Mouse (Mus musculus) stomach, embryonic 14.5 days (tissue): ENCODE results near the gene Cdk8. TPM values are rescaled to one million over a fixed set of nuclear protein-coding genes. Genes with fewer than 3 reads are reported as not detected.
A peak's percentile ranks its signal among the peaks of the same experiment; 100 is the strongest.

Experiments
- ATAC-seq: fragments of 200-750 bp; cut with Nextera tagmentation; 2 replicates; pipeline ENCODE4 v1.8.0; 2017; ENCODE audit warnings: low read depth, moderate TSS enrichment; ENCODE audit not compliant: insufficient number of reproducible peaks, insufficient read depth, low FRiP score
- H3K27ac ChIP-seq: fragments of 300-500 bp; sonication (generic); 2 replicates; pipeline ENCODE4 v1.5.1; 2014; ENCODE audit warnings: mild to moderate bottlenecking, low read length, moderate library complexity, mixed read lengths
- H3K27me3 ChIP-seq: fragments of 300-500 bp; sonication (generic); 2 replicates; pipeline ENCODE4 v1.6.1; 2014; ENCODE audit warnings: low read length, control low read depth, mixed read lengths; ENCODE audit not compliant: control insufficient read depth, insufficient read depth
- H3K36me3 ChIP-seq: fragments of 300-500 bp; sonication (generic); 2 replicates; pipeline ENCODE4 v1.6.1; 2014; ENCODE audit warnings: mild to moderate bottlenecking, control low read depth, low read length, moderate library complexity, mixed read lengths; ENCODE audit not compliant: control insufficient read depth, insufficient read depth
- H3K4me1 ChIP-seq: fragments of 300-500 bp; sonication (generic); 2 replicates; pipeline ENCODE4 v1.6.1; 2014; ENCODE audit warnings: low read length, control low read depth, mixed read lengths; ENCODE audit not compliant: control insufficient read depth, insufficient read depth
- H3K4me2 ChIP-seq: fragments of 300-500 bp; sonication (generic); replicated peaks from 2 replicates; pipeline ENCODE4 v1.6.1; 2014; ENCODE audit warnings: low read depth, low read length, control low read depth
- H3K4me3 ChIP-seq: fragments of 300-500 bp; sonication (generic); 2 replicates; pipeline ENCODE4 v1.5.1; 2014; ENCODE audit warnings: low read depth, low read length, control low read depth
- H3K9ac ChIP-seq: fragments of 300-500 bp; sonication (generic); replicated peaks from 2 replicates; pipeline ENCODE4 v1.6.1; 2014; ENCODE audit warnings: low read depth, mild to moderate bottlenecking, control low read depth, low read length, moderate library complexity, mixed read lengths
- H3K9me3 ChIP-seq: fragments of 300-500 bp; sonication (generic); 2 replicates; pipeline ENCODE4 v1.6.1; 2016; ENCODE audit warnings: low read depth, low read length, control low read depth; ENCODE audit not compliant: control insufficient read depth
- whole genome bisulfite sequencing: fragments of 180-500 bp; shearing (Covaris S2); extraction: QIAGEN DNeasy Blood & Tissue Kit; methylation state at CpG from one replicate; pipeline ENCODE4 v1.1.7; 2014; 5-methylcytosine and 5-hydroxymethylcytosine counted together
- polyA plus RNA-seq: library from polyadenylated mRNA; unstranded; fragments of >200 nt; fragmentation: Nextera tagmentation; extraction: Ambion mirVana; gene quantifications from 2 replicates; pipeline ENCODE4 v1.2.1, GENCODE M21; 2014

The Cdk8 gene
- polyA plus RNA-seq, 1 experiment from 2014 or later: 24.7 TPM

GRCm38 (mm10) chr5:146303470-146303869 lies 72.4 kb downstream of the Cdk8 start:
- peaks cover 14% of the 10 kb centered on the region; the same call in 1 of the 2 replicates for H3K36me3 ChIP-seq
- H3K4me2 ChIP-seq: no peak overlapping the region
- no peak overlapping the region for H3K4me3 ChIP-seq
- no peak overlapping the region for H3K9ac ChIP-seq
- no peaks in the 10 kb centered on the region for H3K4me1 ChIP-seq
- H3K27me3 ChIP-seq: no peaks in the 10 kb centered on the region
- no peak for ATAC-seq
- no peaks in the 10 kb centered on the region for H3K9me3 ChIP-seq
- WGBS: 84% methylated on average over 5 of the region's 5 CpGs
- H3K27ac ChIP-seq: no peak overlapping the region

- no peak overlapping the region for H3K4me3 ChIP-seq
- no peak overlapping the region for H3K9ac ChIP-seq
- H3K9me3 ChIP-seq: no peaks in the 10 kb centered on the region
- H3K4me1 ChIP-seq: no peaks in the 10 kb centered on the region
- H3K27me3 ChIP-seq: no peaks in the 10 kb centered on the region
- no peak overlapping the region for H3K27ac ChIP-seq
- 80% methylated on average over 8 of the region's 8 CpGs for WGBS
- peak; percentile 31; the same call in 1 of the 2 replicates for ATAC-seq
- H3K36me3 ChIP-seq: no peaks in the 10 kb centered on the region; the same call in 1 of the 2 replicates
- no peak overlapping the region for H3K4me2 ChIP-seq
Measured at GRCm38 (mm10) chr5:146307046-146307743, 76.2 kb downstream of the Cdk8 start.

GRCm38 (mm10) chr5:146307744-146308096 lies 76.7 kb downstream of the Cdk8 start:
- H3K4me1 ChIP-seq: no peaks in the 10 kb centered on the region
- no peak overlapping the region for H3K27ac ChIP-seq
- H3K9ac ChIP-seq: no peak overlapping the region
- ATAC-seq: peak; percentile 51; the same call in 1 of the 2 replicates
- 97% methylated on average over 4 of the region's 4 CpGs for WGBS
- no peak overlapping the region for H3K4me2 ChIP-seq
- no peaks in the 10 kb centered on the region; the same call in 1 of the 2 replicates for H3K36me3 ChIP-seq
- no peaks in the 10 kb centered on the region for H3K9me3 ChIP-seq
- no peak overlapping the region for H3K4me3 ChIP-seq
- no peaks in the 10 kb centered on the region for H3K27me3 ChIP-seq

- Histone ChIP-seq H3K27me3 (no peaks in the 10 kb centered on the region), H3K36me3 (no peaks in the 10 kb centered on the region), H3K4me2 (no peak overlapping the region), H3K27ac (no peak overlapping the region), H3K9me3 (no peaks in the 10 kb centered on the region), H3K4me3 (no peak overlapping the region), H3K9ac (no peak overlapping the region), H3K4me1 (peaks cover 10% of the 10 kb centered on the region; the same call in 1 of the 2 replicates)
- ATAC-seq: no peak
- WGBS: 70% methylated on average over 6 of the region's 6 CpGs
Measured at GRCm38 (mm10) chr5:146314538-146314937, 83.5 kb downstream of the Cdk8 start.

- ATAC-seq: no peak
- H3K27me3 ChIP-seq: no peaks in the 10 kb centered on the region
- no peaks in the 10 kb centered on the region for H3K36me3 ChIP-seq
- peaks cover 10% of the 10 kb centered on the region; the same call in 1 of the 2 replicates for H3K4me1 ChIP-seq
- H3K4me3 ChIP-seq: no peak overlapping the region
- H3K9ac ChIP-seq: no peak overlapping the region
- H3K27ac ChIP-seq: no peak overlapping the region; the same call in 1 of the 2 replicates
- WGBS: 36% methylated on average over 14 of the region's 14 CpGs
- no peaks in the 10 kb centered on the region for H3K9me3 ChIP-seq
- no peak overlapping the region for H3K4me2 ChIP-seq
Measured at GRCm38 (mm10) chr5:146315268-146315921, 84.4 kb downstream of the Cdk8 start.

GRCm38 (mm10) chr5:146316316-146316715 lies 85.3 kb downstream of the Cdk8 start:
- Histone ChIP-seq H3K27me3 (no peaks in the 10 kb centered on the region), H3K4me2 (no peak overlapping the region), H3K9me3 (no peaks in the 10 kb centered on the region), H3K9ac (no peak overlapping the region), H3K36me3 (no peaks in the 10 kb centered on the region), H3K4me1 (peaks cover 10% of the 10 kb centered on the region; the same call in 1 of the 2 replicates), H3K4me3 (no peak overlapping the region), H3K27ac (no peak overlapping the region)
- 88% methylated on average over 5 of the region's 5 CpGs for WGBS
- peak; percentile 83; the same call in 1 of the 2 replicates for ATAC-seq

- Histone ChIP-seq H3K36me3 (no peaks in the 10 kb centered on the region), H3K9me3 (no peaks in the 10 kb centered on the region), H3K27me3 (no peaks in the 10 kb centered on the region), H3K4me3 (no peak overlapping the region), H3K27ac (no peak overlapping the region), H3K4me2 (no peak overlapping the region), H3K9ac (no peak overlapping the region), H3K4me1 (peaks cover 10% of the 10 kb centered on the region; the same call in 1 of the 2 replicates)
- 62% methylated on average over 5 of the region's 5 CpGs for WGBS
- ATAC-seq: no peak
Measured at GRCm38 (mm10) chr5:146318051-146318450, 87.0 kb downstream of the Cdk8 start.

- WGBS: 77% methylated on average over 8 of the region's 8 CpGs
- no peak for ATAC-seq
- Histone ChIP-seq H3K4me1 (peaks cover 10% of the 10 kb centered on the region; the same call in 1 of the 2 replicates), H3K27ac (no peak overlapping the region), H3K27me3 (no peaks in the 10 kb centered on the region), H3K9me3 (no peaks in the 10 kb centered on the region), H3K4me3 (no peak overlapping the region), H3K4me2 (no peak overlapping the region), H3K36me3 (no peaks in the 10 kb centered on the region), H3K9ac (no peak overlapping the region)
Measured at GRCm38 (mm10) chr5:146318461-146318860, 87.4 kb downstream of the Cdk8 start.
